ENCODE assay signal across 12 mouse cellular contexts in the genomic region with DNA sequence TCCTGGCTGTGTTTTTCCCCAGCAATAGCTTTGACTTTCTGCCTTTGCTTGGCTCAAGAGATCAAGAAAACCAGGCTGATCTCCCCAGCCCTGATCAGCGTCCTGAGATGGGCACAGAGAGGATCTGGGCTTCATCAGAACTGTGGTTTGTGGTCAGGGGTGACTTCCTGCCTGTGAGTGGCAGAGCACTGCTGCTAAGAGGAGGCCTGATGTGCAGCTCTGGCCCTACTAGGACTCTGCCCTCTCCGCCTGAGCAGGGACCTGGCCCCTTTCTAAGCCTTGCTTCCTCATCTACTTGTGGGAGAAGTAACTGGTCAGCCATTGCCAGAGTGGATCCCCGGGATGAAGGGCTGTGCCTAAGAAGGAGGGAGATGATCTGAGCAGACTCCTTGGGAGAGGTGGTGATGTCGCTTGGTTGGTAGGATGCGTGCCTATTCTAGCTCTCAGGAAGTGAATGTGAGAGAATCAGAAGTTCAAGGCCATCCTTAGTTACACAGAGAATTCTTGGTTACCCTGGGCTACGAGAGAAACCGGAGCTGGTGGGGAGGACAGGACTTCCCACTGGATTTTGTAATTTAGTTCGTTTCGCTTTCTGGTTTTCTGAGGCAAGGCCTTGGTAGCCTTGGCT. TPM values are rescaled to one million over a fixed set of nuclear protein-coding genes. Genes with fewer than 3 reads are reported as not detected.
A peak's percentile ranks its signal among the peaks of the same experiment; 100 is the strongest.
DNase-seq lines count a peak whose midpoint lies in the region; ATAC-seq and TF ChIP-seq lines count a peak whose summit lies in the region.
"Had no signal": no experiment of that assay in that cellular context is flagged by ENCODE, and none has a peak within 500 bp of the region (broad histone marks: within the 10 kb centered on the region; RNA-seq: fewer than 3 reads in every experiment).

No protein-coding gene starts in this region.

- no peaks in the 10 kb centered on the region for H3K36me3 ChIP-seq in spleen, adult 2 months (ENCODE audit: control insufficient read depth, insufficient read depth, low read length)
- no peaks in the 10 kb centered on the region for H3K36me3 ChIP-seq in neural tube, embryonic 15.5 days
- H3K36me3 ChIP-seq: lung, embryonic 15.5 days; neural tube, embryonic 12.5 days had no signal

- no peaks in the 10 kb centered on the region for H3K9me3 ChIP-seq in neural tube, embryonic 15.5 days (replicated peaks)
- H3K9me3 ChIP-seq: heart, embryonic 12.5 days; lung, embryonic 15.5 days; neural tube, embryonic 12.5 days had no signal

- H3K4me3 ChIP-seq in spleen, adult 2 months (ENCODE audit: extremely low read depth, insufficient read depth, insufficient read length), result no peak overlapping the region
- no peak overlapping the region for H3K4me3 ChIP-seq in neural tube, embryonic 15.5 days (replicated peaks)
- H3K4me3 ChIP-seq: heart, embryonic 12.5 days; lung, embryonic 15.5 days; neural tube, embryonic 12.5 days had no signal

- 24% methylated on average over 9 of the region's 9 CpGs for WGBS in spleen, adult 2 months
- 84% methylated on average over 9 of the region's 9 CpGs for WGBS in neural tube, embryonic 15.5 days

- no peak overlapping the region for H3K9ac ChIP-seq in neural tube, embryonic 15.5 days (replicated peaks)
- H3K9ac ChIP-seq: heart, embryonic 12.5 days; lung, embryonic 15.5 days; neural tube, embryonic 12.5 days had no signal

- no peak for ATAC-seq in neural tube, embryonic 15.5 days (ENCODE audit: low FRiP score)
- ATAC-seq: forebrain, embryonic 16.5 days had no signal

- DNase-seq in 3134 (ENCODE audit: extremely low read depth, insufficient read length, low spot score), result peak; percentile 42
- DNase-seq in CD4-positive helper T cell, adult 2 months (ENCODE audit: low read depth, low spot score), result peak; percentile 78
- peak; percentile 85 for DNase-seq in induced T-regulatory cell, adult 2 months (ENCODE audit: low read depth)
- DNase-seq in spleen, adult 2 months (ENCODE audit: low read depth in 1 of 2, low spot score in 2 of 2), result peak; percentile 62 to 82
- no peak for DNase-seq in urinary bladder, adult 18-20 months (ENCODE audit: low spot score in 2 of 2)
- DNase-seq in ovary, postnatal 36 days (ENCODE audit: low spot score), result no peak
- DNase-seq: kidney, adult 11 months had no signal

- H3K4me1 ChIP-seq in spleen, adult 2 months (ENCODE audit: control insufficient read depth, insufficient read depth, insufficient read length), result peaks cover 21% of the 10 kb centered on the region
- H3K4me1 ChIP-seq in neural tube, embryonic 15.5 days, result no peaks in the 10 kb centered on the region
- H3K4me1 ChIP-seq: neural tube, embryonic 12.5 days had no signal

- no peak for TF ChIP-seq CTCF in spleen, adult 2 months (IDR thresholded peaks at IDR 0.05; ENCODE audit: extremely low read depth, insufficient read depth, insufficient read length, insufficient replicate concordance)

- H3K4me2 ChIP-seq in neural tube, embryonic 15.5 days, result no peak overlapping the region
- H3K4me2 ChIP-seq: heart, embryonic 12.5 days; lung, embryonic 15.5 days; neural tube, embryonic 12.5 days had no signal

- H3K27ac ChIP-seq in spleen, adult 2 months (ENCODE audit: insufficient read depth, low read length), result peak overlapping the region; percentile 82
- H3K27ac ChIP-seq in neural tube, embryonic 15.5 days (replicated peaks), result no peak overlapping the region
- H3K27ac ChIP-seq: lung, embryonic 15.5 days; neural tube, embryonic 12.5 days had no signal

- TF ChIP-seq POLR2A in spleen, adult 2 months (IDR thresholded peaks at IDR 0.05; ENCODE audit: low read depth, low read length), result no peak

- H3K27me3 ChIP-seq in spleen, adult 2 months (ENCODE audit: control insufficient read depth, insufficient read depth, low read length), result no peaks in the 10 kb centered on the region
- no peaks in the 10 kb centered on the region for H3K27me3 ChIP-seq in neural tube, embryonic 15.5 days (replicated peaks)
- H3K27me3 ChIP-seq: heart, embryonic 12.5 days; lung, embryonic 15.5 days; neural tube, embryonic 12.5 days had no signal

RNA-seq across cellular contexts. Expression of a gene that starts 17.7 kb away (rescaled TPM):
- 8.4 and 12.7 TPM in 2 replicates for polyA plus RNA-seq in spleen, adult 2 months (2012; rRNA removed)
- 34.7 and 37.5 TPM in 2 replicates for polyA plus RNA-seq in neural tube, embryonic 15.5 days (2015; fragmentation: Nextera tagmentation; extraction: Ambion mirVana)

RNA-seq across cellular contexts. Expression of a gene that starts 19.3 kb away (rescaled TPM):
- 0.88 and 1.4 TPM in 2 replicates for polyA plus RNA-seq in spleen, adult 2 months (2012; rRNA removed)
- 2.2 and 2.5 TPM in 2 replicates for polyA plus RNA-seq in neural tube, embryonic 15.5 days (2015; fragmentation: Nextera tagmentation; extraction: Ambion mirVana)

RNA-seq across cellular contexts. Expression of a gene that starts 43.9 kb away (rescaled TPM):
- polyA plus RNA-seq in spleen, adult 2 months (2012; rRNA removed), result 7.9 and 8.2 TPM in 2 replicates
- polyA plus RNA-seq in neural tube, embryonic 15.5 days (2015; fragmentation: Nextera tagmentation; extraction: Ambion mirVana), result 182 and 188 TPM in 2 replicates

Comparison
In these comparisons a context has a peak if more than half of its experiments do, and no peak if none do; other contexts are left out.
1. DNase-seq: peak in 3134 (single experiment), CD4-positive helper T cell, adult 2 months (single experiment), induced T-regulatory cell, adult 2 months (single experiment) and spleen, adult 2 months (2 of 2); none in urinary bladder, adult 18-20 months (0 of 2) and ovary, postnatal 36 days (single experiment).
2. RNA of a gene that starts 43.9 kb away (polyA plus RNA-seq): 182 to 188 TPM in neural tube, embryonic 15.5 days; 7.9 to 8.2 TPM in spleen, adult 2 months; every median in the first group is over 10 times any median in the second.